Mouse (Mus musculus) adrenal gland (tissue): Measurements from ENCODE around the gene Glod4.

Source experiments
- intact Hi-C: fragments of 180-260 bp; cut with DNase I; formaldehyde crosslinking; loops from one replicate; pipeline ENCODE4 v1.15.1; 2025
- long read RNA-seq, 2 experiments: library from polyadenylated mRNA; unstranded; transcript quantifications; one replicate each; pipeline ENCODE4 v2.0.0; 2020; ENCODE audit warnings: borderline replicate concordance in 1 of 2; ENCODE audit not compliant: insufficient replicate concordance in 1 of 2

Glod4 gene
- long read RNA-seq, experiment 1, transcript Glod4-201 (9 exons, 1,434 nt) = major isoform, 125 of 135 reads
- long read RNA-seq, experiment 1, partial matches to known transcripts = 2 of 135 reads
- long read RNA-seq, experiment 1, other reads (novel, unspliced or antisense) = 7 of 135 reads
- long read RNA-seq, experiment 2, transcript Glod4-201 (9 exons, 1,434 nt) = major isoform, 120 of 128 reads
- long read RNA-seq, experiment 2, partial matches to known transcripts = 4 of 128 reads
- long read RNA-seq, experiment 2, other reads (novel, unspliced or antisense) = 4 of 128 reads

- intact Hi-C loops = no loop called here
These were observed at the start of gene Glod4, which contains the start of gene Mrm3 for GRCm38 (mm10) chr11:76242901-76243810. Gene Glod4 (minus strand): TSS chr11:76243725. Gene Mrm3 (plus strand): TSS chr11:76243715.

- intact Hi-C loops = no loop called here
These were observed 49.3 kb upstream of the Glod4 start for GRCm38 (mm10) chr11:76292831-76293230.

GRCm38 (mm10) chr11:76292398-76292797 is 48.9 kb upstream of the Glod4 start:
- intact Hi-C loops = no loop called here

GRCm38 (mm10) chr11:76291960-76292359 is 48.4 kb upstream of the Glod4 start:
- intact Hi-C loops = no loop called here

GRCm38 (mm10) chr11:76290367-76290766 is 46.8 kb upstream of the Glod4 start:
- intact Hi-C loops = no loop called here

- intact Hi-C loops = no loop called here
These were observed 45.1 kb upstream of the Glod4 start for GRCm38 (mm10) chr11:76288645-76289044.

- intact Hi-C loops = no loop called here
These were observed 43.8 kb upstream of the Glod4 start for GRCm38 (mm10) chr11:76287301-76287700.

GRCm38 (mm10) chr11:76286534-76287126 is 43.1 kb upstream of the Glod4 start:
- intact Hi-C loops = no loop called here

- intact Hi-C loops = no loop called here
These were observed 42.0 kb upstream of the Glod4 start for GRCm38 (mm10) chr11:76285431-76286075.

- intact Hi-C loops = no loop called here
These were observed 40.3 kb upstream of the Glod4 start for GRCm38 (mm10) chr11:76283841-76284240.

GRCm38 (mm10) chr11:76279971-76280370 is 36.4 kb upstream of the Glod4 start:
- intact Hi-C loops = no loop called here

GRCm38 (mm10) chr11:76278960-76279852 is 35.7 kb upstream of the Glod4 start:
- intact Hi-C loops = no loop called here

GRCm38 (mm10) chr11:76272440-76272839 is 28.9 kb upstream of the Glod4 start:
- intact Hi-C loops = loop anchor here (5.0 kb wide), 1 partner anchor 125 kb away; the partner anchor contains the start of gene Nxn

GRCm38 (mm10) chr11:76268521-76269065 is 25.1 kb upstream of the Glod4 start:
- intact Hi-C loops = no loop called here

GRCm38 (mm10) chr11:76268001-76268459 is 24.5 kb upstream of the Glod4 start:
- intact Hi-C loops = no loop called here

GRCm38 (mm10) chr11:76267550-76267949 is 24.0 kb upstream of the Glod4 start:
- intact Hi-C loops = no loop called here

GRCm38 (mm10) chr11:76262611-76263351 is 19.3 kb upstream of the Glod4 start:
- intact Hi-C loops = no loop called here

GRCm38 (mm10) chr11:76261224-76261623 is 17.7 kb upstream of the Glod4 start:
- intact Hi-C loops = no loop called here
